Mouse (Mus musculus) right cerebral cortex, postnatal 14 days (tissue): ENCODE results near the gene Klhdc7a.
A peak's percentile ranks its signal among the peaks of the same experiment; 100 is the strongest.

ENCODE experiments used
- DNase-seq: peaks from one replicate; pipeline ENCODE4 v3.0.0; 2022

Klhdc7a gene

DNA sequence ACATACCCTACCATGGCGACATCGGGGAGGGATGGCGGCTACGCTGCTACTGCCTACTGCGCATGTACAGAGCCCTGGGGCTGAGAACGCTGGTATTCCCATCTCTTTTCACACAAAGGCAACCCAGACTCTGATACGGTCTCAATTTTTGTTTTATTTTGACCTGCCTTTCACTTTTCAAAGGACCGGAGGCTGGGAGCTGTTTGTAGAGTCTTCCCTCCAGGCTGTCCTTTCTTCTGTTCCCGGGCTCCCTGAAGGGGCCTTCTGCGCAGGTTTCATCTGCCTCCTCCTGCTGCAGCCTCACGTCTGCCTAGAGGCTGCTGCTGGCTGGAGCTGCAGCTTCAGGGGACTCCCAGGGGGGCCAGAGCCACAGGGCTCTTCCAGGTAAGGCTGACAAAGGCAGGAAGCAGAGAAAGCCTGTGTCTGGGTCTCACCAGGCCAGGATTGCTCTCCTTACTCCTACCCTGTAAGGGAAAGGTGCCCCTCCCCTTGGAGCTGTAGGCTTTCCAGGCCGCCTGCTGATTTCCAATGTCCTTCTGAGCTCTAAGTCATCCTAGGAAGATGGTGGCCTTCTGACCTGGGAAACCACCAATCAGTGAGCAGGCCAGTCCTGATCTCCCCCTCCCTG is 7.6 kb downstream of the Klhdc7a start:
- no peak for DNase-seq

GRCm38 (mm10) chr4:139959188-139959587 is 8.6 kb downstream of the Klhdc7a start:
- DNase-seq, result no peak

- DNase-seq, result no peak
Observed at GRCm38 (mm10) chr4:139950876-139951485, 16.8 kb downstream of the Klhdc7a start.

DNA sequence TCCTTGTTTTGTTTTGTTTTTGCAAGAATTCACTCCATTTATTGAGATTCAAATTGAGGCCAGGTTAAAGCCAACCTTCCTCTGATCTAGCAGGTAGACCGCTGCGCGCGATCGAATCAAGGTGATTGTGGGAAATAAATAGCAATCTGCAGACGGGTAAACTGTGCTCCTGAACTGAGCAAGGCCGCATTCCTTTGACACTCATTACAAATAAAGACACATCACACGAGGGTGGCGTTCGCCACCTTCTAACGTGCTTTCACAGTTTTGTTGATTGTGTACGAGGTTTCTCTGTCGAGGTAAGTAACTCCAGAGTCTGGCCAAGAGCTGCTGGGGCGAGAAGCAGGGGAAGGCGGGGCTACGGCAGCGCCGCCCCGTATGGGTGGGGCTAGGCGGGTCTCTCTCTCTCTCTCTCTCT is 17.4 kb downstream of the Klhdc7a start:
- DNase-seq, result no peak

DNA sequence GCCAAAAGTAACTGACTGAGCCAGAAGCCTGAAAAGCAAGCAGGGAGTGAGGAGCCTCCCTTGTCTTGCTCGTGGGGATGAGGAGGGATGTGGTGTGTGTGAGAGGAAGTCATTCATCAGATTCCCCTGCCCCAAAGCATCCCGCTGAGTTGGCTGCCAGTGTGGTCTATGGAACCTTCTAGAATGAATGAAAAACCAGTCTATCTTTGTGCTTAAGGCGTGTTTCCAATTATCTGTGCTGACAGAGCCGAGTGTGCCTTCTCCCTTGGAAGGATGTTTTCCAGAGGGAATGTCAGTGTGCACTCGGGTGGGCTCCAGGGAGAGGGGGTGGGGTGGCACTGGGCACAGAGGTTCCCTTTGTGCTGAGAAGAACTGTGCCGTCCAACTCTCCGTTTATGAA is 19.2 kb downstream of the Klhdc7a start:
- no peak for DNase-seq

DNA sequence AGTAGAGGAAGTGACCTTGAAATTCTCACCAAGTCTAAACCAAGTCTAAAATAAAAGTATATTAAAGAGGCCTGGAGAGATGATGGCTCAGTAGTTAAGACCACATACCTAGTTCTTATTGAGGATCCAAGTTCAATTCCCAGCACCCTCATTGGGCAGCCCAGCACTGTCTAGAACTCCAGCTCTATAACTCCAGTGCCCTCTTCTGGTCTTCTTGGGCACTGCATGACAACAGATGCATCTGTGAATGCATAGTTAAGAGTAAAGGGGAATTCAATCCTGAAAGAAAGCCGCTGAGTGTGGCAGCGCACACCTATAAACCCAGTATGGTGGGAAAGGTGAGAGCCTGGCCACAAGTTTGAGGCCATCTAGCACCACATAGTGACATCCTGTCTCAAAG is 20.5 kb downstream of the Klhdc7a start:
- DNase-seq, result no peak

DNA sequence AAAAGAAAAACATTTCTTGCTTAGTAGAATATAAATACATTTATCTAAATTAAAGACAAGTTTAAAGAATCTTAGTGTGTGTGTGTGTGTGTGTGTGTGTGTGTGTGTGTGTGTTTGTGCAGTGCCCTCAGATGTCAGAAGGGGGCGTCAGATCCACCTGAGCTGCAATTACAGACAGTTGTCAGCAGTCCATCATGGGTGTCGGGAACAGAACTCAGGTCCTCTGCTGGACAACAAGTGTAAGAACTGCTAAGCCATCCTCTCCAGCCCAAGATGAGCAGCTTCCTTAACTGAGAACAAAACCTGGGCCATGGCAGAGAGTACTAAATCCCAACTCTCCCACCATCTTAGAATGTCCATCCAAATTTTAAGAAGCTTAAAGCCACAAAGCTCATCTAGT is 26.0 kb downstream of the Klhdc7a start:
- DNase-seq, result no peak

- no peak for DNase-seq
Observed at GRCm38 (mm10) chr4:139935557-139935956, 32.3 kb downstream of the Klhdc7a start.

DNA sequence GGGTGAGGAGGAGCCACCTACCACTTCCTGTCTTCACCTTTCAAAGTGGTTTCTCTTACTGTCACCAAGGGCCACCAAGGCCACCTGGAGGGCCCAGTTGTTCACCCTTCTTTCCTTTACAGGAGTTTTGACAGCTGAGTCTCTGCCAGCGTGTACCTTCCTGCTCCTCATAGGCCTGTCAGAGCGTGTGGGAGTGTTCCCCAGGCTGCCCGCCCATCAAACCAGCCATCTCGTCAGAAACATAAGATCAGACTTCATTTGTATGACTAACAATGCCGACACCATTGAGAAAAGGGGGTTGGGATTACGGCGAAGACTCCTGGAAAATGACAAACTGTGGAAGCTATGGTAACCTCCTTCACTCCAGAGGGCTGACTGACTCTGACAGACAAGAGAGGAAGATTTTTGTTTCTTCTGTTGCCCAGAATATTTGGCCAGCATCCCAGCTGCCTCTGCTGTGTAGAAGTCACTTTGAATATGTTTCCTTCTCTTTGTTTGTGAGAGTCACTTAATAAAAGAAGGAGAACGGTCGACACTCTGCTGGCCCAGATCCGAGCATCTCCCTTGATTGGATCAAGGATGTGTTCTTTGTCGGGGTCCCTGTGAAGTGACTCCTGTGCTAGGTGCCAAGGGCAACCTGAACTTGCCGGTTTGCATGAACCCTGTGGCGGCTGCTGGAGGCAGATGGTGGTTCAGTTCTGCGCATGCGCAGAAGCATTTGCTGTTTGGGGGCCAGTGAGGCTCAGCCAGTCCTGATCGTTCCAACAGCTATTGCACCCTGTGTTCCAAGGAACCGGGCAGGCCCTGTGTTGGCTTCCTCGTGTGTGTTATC is 34.6 kb downstream of the Klhdc7a start:
- peak; percentile 52 for DNase-seq

GRCm38 (mm10) chr4:139931790-139932510 is 35.9 kb downstream of the Klhdc7a start:
- no peak for DNase-seq

DNA sequence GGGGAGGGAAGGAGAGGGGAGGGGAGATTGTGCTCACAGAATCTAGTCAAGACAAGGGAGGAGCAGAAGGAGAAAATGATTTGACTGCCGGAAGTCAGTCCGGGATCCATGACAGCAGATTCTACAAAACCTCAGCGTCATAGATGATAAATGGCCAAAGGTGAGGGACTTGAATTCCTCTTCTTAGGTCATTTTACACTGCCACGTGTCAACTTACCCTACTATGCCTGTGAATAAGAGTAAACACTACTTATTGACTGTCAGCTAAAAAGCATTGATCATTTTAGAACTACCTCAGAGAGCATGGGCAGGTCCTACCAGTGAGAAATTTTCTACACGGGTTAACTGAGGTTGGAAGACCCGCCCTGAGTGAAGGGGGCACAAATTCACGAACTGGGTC is 36.9 kb downstream of the Klhdc7a start:
- no peak for DNase-seq

DNA sequence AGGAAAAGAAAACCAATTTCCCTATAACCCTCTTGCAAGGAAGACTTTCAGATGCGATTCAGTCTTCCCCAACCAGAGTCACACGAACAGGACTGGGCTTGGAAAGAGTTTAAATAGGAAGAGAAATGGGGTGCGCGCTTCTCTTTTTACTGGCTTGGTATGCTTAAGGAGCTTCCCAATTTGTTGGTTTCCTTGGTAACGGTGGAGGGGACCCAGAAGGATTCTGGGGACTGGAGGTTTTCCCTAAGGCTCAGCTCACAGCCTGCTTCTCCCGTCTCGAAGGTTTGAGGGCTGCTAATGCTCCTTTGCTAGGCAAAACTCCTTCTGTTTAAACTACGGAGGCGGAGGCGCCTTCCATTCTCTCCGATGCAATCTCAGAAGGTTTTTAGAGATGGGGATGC is 41.7 kb downstream of the Klhdc7a start:
- peak; percentile 43 for DNase-seq

DNA sequence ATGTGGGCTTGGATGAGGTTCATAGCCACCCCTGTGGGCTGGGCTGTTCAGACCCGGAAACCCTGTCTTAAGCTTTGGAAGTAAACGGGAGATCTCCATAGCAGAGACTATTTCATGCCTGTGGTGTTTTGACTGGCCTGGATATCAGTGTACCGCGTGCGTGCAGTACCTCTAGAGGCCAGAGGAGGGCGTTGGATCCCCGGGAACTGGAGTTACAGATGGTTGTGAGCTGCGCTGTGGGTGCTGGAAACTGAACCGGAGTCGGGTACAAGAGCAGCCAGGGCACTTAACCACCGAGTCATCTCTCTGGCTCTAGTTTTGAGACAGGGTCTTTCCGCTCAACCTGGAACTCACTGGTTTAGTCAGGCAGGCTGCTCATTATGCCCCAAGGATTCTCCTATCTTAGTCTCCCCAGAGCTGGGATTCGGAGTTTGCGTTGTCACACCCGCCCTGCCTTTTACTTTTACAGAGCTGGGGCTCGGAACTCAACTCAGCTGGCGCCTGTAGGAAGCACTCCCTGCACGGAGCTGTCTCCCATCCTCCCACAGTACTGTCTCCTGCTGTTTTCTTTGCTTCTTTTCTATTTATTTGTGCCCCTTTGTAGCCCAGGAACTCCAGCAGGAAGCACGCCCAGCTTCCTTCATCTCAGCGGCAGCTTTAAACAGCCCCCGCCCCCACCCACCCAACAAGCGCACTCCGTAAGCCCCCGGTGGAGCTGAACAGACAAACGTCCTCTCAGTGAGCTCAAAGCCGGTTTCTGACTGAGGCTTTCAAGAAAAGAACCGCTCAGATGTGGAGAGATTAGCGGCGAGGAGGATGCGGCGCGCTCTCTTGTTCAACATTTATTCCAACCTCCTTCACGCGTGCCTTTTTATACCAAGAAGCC is 42.3 kb downstream of the Klhdc7a start:
- no peak for DNase-seq

DNA sequence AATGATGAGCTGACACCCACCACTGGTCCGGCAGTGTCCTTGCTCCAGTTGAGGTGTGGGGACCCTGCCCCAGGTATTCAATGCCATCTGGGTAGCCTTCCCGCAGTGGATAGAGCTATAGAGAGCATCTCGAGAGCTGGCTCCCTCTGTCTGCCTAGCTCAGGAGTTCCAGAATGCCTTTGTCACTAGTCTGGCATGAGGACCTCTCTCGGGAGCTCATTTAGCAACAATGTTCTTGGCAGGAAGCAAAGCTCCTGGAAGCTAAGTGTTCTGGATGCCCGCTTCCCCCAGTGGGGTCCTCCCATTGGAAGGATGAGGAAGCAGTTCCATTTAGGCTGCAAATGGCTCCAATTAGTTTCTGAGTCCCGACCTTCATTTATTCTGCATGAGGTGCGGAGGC is 51.1 kb downstream of the Klhdc7a start:
- DNase-seq, result no peak
